Mouse (Mus musculus): Measurements from ENCODE around the gene Gimap9. TPM values are rescaled to one million over a fixed set of nuclear protein-coding genes. Genes with fewer than 3 reads are reported as not detected.

The Gimap9 gene
- polyA plus RNA-seq, 1 experiment from 2014 or later: 11.7 TPM

DNA sequence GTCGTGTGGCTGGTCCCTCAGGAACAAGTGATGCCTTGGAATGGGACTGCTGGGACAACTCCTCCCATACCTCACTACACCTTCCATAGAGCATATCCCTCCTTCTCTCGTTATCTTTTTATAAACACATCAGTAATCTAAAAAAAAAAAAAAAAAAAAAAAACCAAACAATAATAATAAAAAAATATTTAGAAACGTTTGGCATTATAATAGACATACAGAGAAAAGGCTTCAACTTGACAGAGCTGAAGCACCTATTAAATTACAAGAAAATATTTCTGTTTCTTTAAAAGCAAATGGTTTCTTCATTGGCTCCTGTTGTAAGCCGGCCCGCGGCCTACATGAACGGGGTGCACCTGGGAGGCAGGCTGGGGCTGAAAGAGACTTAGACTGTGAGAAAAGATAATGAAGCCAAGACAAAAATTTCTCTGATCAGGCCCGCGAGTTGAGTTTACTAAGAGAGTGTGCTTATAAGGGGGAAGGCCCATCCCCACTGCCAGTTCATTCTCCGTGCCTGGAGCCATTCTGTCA is 464 bp upstream of the Gimap9 start:
- Histone ChIP-seq H3K9me3 (ENCODE audit: low read depth, low read length) (no peaks in the 10 kb centered on the region), H3K4me3 (ENCODE audit: low read depth, low read length) (peak overlapping the region; percentile 31), H3K9ac (peak overlapping the region; percentile 43; the same call in 1 of the 2 replicates), H3K4me2 (peak overlapping the region; percentile 47), H3K27me3 (ENCODE audit: insufficient read depth, low read length) (no peaks in the 10 kb centered on the region), H3K36me3 (ENCODE audit: insufficient read depth) (no peaks in the 10 kb centered on the region), H3K4me1 (ENCODE audit: insufficient read depth) (no peaks in the 10 kb centered on the region), H3K27ac (ENCODE audit: low read depth) (no peak overlapping the region)
- DNase-seq (no peak), ATAC-seq (ENCODE audit: insufficient read depth) (no peak)
- no peak for TF ChIP-seq CTCF (IDR thresholded peaks at IDR 0.05; ENCODE audit: low read depth)
- 48% methylated on average over 10 of the region's 10 CpGs for WGBS

DNA sequence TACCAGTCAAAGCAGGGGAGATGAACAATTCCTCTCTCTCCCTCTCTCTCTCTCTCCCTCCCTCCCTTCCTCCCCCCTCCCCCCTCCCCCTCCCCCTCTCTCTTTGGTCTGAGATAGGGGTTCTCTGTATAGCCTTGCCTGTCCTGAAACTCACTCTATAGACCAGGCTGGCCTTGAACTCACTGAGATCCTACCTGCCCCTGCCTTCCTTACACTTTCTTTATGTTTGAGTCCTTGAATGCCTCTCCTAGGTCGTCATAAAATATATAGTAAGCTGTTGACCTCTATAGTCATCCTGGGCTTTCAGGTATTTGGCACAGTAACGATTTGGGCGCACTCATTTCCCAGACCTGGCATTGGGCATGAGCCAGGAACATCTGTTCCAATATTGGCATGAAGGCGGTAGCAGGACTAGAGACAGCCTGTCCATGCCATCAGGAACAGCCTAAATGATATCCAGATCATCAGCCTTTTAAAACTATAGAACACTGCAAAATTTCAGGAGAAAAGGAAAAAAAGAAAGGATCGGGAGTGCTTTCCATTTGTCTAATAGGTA is 1.0 kb downstream of the Gimap9 start:
- Histone ChIP-seq H3K4me3 (ENCODE audit: low read depth, low read length) (peak overlapping the region; percentile 31; the same call in 1 of the 2 replicates), H3K27ac (ENCODE audit: low read depth) (no peak overlapping the region), H3K4me2 (peak overlapping the region; percentile 47), H3K36me3 (ENCODE audit: insufficient read depth) (no peaks in the 10 kb centered on the region), H3K27me3 (ENCODE audit: insufficient read depth, low read length) (no peaks in the 10 kb centered on the region), H3K9me3 (ENCODE audit: low read depth, low read length) (no peaks in the 10 kb centered on the region), H3K9ac (no peak overlapping the region), H3K4me1 (ENCODE audit: insufficient read depth) (no peaks in the 10 kb centered on the region)
- DNase-seq: no peak
- no peak for TF ChIP-seq CTCF (IDR thresholded peaks at IDR 0.05; ENCODE audit: low read depth)
- 81% methylated on average over 5 of the region's 5 CpGs for WGBS
- no peak for ATAC-seq (ENCODE audit: insufficient read depth)

DNA sequence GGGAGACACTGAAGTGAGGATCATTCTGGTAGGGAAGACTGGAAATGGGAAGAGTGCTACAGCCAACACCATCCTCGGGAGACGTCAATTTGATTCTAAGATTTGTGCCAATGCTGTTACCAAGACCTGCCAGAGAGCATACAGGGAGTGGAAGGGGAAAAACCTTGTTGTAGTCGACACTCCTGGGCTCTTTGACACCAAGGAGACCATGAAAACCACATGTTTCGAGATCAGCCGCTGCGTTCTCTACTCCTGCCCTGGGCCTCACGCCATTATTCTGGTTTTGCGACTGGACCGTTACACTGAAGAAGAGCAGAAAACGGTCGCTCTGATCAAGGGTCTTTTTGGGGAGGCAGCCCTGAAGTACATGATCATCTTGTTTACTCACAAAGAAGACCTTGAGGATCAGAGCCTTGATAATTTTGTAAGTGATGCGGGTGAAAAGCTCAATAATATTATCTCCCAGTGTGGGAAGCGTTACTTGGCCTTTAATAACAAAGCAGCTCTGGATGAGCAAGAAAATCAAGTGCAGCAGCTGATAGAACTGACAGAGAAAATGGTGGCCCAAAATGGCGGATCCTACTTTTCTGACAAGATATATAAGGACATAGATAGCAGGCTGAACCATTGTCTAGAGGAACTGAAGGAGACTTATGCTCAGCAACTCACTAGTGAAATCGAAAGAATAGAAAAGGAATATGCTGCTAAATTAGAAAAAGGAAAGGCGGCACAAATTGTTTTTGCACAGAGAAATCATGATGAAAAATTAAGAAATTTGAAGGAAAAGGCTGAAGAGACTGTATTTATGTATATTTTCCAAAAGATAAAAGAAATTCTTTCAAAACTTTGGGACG is 1.8 kb downstream of the Gimap9 start:
- Histone ChIP-seq H3K27ac (ENCODE audit: low read depth) (no peak overlapping the region), H3K27me3 (ENCODE audit: insufficient read depth, low read length) (no peaks in the 10 kb centered on the region), H3K9ac (no peak overlapping the region), H3K4me3 (ENCODE audit: low read depth, low read length) (no peak overlapping the region), H3K4me2 (no peak overlapping the region; the same call in 1 of the 2 replicates), H3K36me3 (ENCODE audit: insufficient read depth) (no peaks in the 10 kb centered on the region), H3K9me3 (ENCODE audit: low read depth, low read length) (no peaks in the 10 kb centered on the region), H3K4me1 (ENCODE audit: insufficient read depth) (no peaks in the 10 kb centered on the region)
- no peak for TF ChIP-seq CTCF (IDR thresholded peaks at IDR 0.05; ENCODE audit: low read depth)
- DNase-seq (no peak), ATAC-seq (ENCODE audit: insufficient read depth) (no peak)
- 90% methylated on average over 17 of the region's 17 CpGs for WGBS

DNA sequence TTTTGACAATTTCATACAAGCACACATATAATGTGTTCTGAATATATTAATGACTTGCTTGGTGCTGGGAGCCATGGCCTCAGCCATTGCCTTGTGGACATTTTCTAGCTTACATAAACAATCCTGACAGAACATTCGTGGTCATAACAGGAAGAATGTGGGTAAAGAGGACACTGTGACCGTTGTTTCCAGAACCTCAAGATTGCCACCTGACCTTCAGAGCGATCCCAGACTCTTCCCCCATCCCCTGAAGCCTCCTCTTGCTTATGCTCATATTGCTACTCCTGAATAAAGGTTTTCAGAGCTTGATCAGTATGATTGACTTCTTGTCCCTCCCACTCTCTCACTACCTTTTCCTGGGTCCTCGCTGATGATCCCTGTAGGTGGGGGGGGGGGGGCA is 2.5 kb downstream of the Gimap9 start:
- H3K9ac ChIP-seq: no peak overlapping the region
- H3K27ac ChIP-seq (ENCODE audit: low read depth): no peak overlapping the region
- H3K4me3 ChIP-seq (ENCODE audit: low read depth, low read length): no peak overlapping the region
- no peaks in the 10 kb centered on the region for H3K4me1 ChIP-seq (ENCODE audit: insufficient read depth)
- no peaks in the 10 kb centered on the region for H3K9me3 ChIP-seq (ENCODE audit: low read depth, low read length)
- no peak for TF ChIP-seq CTCF (IDR thresholded peaks at IDR 0.05; ENCODE audit: low read depth)
- DNase-seq (no peak), ATAC-seq (ENCODE audit: insufficient read depth) (no peak)
- no peaks in the 10 kb centered on the region for H3K36me3 ChIP-seq (ENCODE audit: insufficient read depth)
- no peaks in the 10 kb centered on the region for H3K27me3 ChIP-seq (ENCODE audit: insufficient read depth, low read length)
- H3K4me2 ChIP-seq: no peak overlapping the region
- 50% methylated on average over 4 of the region's 4 CpGs for WGBS

DNA sequence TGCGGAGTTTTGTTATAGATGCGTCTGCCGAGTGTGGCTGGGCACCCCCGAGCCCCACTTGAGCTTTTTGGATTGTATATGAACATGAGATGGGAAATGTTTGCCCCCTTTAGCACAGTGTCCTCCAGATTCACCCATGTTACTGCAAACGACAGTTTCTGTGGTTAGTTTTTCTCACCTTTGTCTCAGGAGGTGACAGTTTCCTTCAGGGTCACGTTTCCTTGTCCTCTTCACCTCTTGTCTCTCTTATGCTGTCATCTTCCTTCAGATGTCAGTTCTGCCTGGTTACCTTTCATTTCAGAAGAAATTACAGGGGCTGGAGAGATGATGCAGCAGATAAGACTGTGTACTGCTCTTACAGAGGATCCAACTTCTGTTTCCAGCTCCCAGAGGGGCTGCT is 3.8 kb downstream of the Gimap9 start:
- no peak for ATAC-seq (ENCODE audit: insufficient read depth)
- Histone ChIP-seq H3K9me3 (ENCODE audit: low read depth, low read length) (no peaks in the 10 kb centered on the region), H3K4me3 (ENCODE audit: low read depth, low read length) (no peak overlapping the region), H3K4me2 (no peak overlapping the region), H3K9ac (no peak overlapping the region), H3K4me1 (ENCODE audit: insufficient read depth) (no peaks in the 10 kb centered on the region), H3K27me3 (ENCODE audit: insufficient read depth, low read length) (no peaks in the 10 kb centered on the region), H3K36me3 (ENCODE audit: insufficient read depth) (no peaks in the 10 kb centered on the region), H3K27ac (ENCODE audit: low read depth) (no peak overlapping the region)
- no peak for TF ChIP-seq CTCF (IDR thresholded peaks at IDR 0.05; ENCODE audit: low read depth)
- 64% methylated on average over 6 of the region's 6 CpGs for WGBS
- DNase-seq: no peak

DNA sequence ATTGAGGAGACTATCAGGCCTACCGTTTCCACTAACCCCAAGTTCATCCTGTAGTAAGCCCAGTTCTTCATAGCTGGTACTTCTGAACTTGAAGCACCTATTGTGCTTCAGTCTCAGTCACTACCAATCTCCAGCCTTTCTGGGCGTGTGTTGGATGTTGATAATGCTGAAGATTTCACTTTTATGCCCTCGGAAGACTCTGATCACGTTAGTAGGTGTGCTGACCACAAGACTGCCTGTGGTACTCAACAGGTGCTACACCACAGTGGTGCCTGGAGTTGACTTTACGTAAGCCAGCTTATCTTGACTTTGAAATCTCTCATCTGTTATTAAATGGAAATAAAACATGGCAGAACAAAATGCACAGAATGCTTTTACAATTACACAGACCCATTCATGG is 4.5 kb downstream of the Gimap9 start:
- Histone ChIP-seq H3K36me3 (ENCODE audit: insufficient read depth) (no peaks in the 10 kb centered on the region), H3K4me2 (no peak overlapping the region), H3K9me3 (ENCODE audit: low read depth, low read length) (no peaks in the 10 kb centered on the region), H3K4me3 (ENCODE audit: low read depth, low read length) (no peak overlapping the region), H3K4me1 (ENCODE audit: insufficient read depth) (no peaks in the 10 kb centered on the region), H3K27ac (ENCODE audit: low read depth) (no peak overlapping the region), H3K9ac (no peak overlapping the region), H3K27me3 (ENCODE audit: insufficient read depth, low read length) (no peaks in the 10 kb centered on the region)
- DNase-seq (no peak), ATAC-seq (ENCODE audit: insufficient read depth) (no peak)
- TF ChIP-seq CTCF (IDR thresholded peaks at IDR 0.05; ENCODE audit: low read depth): no peak
- 74% methylated on average over 5 of the region's 5 CpGs for WGBS

DNA sequence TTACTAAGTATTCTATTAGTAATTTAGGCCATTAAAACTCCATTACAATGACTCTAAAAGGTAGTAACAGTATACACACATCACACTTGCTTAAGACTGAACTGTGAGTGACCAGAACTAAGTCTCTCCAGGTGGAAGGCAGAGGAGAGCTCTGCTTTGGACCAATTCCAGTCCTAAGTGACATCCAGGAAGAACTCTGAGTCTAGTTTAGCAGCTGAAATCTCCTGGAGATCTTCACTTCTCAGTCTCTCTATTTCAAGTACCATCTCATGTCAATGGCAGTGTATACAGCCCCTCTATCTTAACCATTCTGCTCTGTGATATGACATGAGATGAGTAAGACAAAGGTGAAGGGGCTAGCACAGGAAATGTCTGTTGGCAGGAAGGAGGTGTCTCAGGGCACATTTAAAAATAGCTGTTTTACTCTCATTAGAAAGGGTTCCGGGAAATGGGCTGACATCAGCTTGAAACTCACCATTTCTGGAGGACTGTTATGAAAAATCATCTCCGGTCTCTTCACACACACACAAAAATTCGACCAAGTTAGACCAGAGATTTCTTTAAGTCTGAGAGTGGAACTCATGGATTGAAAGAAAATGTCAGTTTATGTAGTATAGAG is 5.7 kb downstream of the Gimap9 start:
- Histone ChIP-seq H3K4me1 (ENCODE audit: insufficient read depth) (no peaks in the 10 kb centered on the region), H3K27ac (ENCODE audit: low read depth) (no peak overlapping the region), H3K9me3 (ENCODE audit: low read depth, low read length) (no peaks in the 10 kb centered on the region), H3K27me3 (ENCODE audit: insufficient read depth, low read length) (no peaks in the 10 kb centered on the region), H3K9ac (no peak overlapping the region), H3K4me3 (ENCODE audit: low read depth, low read length) (no peak overlapping the region), H3K4me2 (no peak overlapping the region), H3K36me3 (ENCODE audit: insufficient read depth) (no peaks in the 10 kb centered on the region)
- no peak for TF ChIP-seq CTCF (IDR thresholded peaks at IDR 0.05; ENCODE audit: low read depth)
- peak; percentile 26 for DNase-seq
- ATAC-seq (ENCODE audit: insufficient read depth): no peak
- 59% methylated on average over 3 of the region's 3 CpGs for WGBS
